Mouse (Mus musculus) stomach, postnatal 0 days (tissue): ENCODE results near the gene Gabpb2. TPM values are rescaled to one million over a fixed set of nuclear protein-coding genes. Genes with fewer than 3 reads are reported as not detected.
"Not testable (repeated sequence)": the region's sequence is repeated elsewhere in the genome, so short reads cannot be mapped to it uniquely, and the experiment has no call there.

Experiments
- ATAC-seq: fragments of 200-750 bp; cut with Nextera tagmentation; 2 replicates; pipeline ENCODE4 v1.8.0; 2017; ENCODE audit not compliant: low FRiP score, low TSS enrichment
- DNase-seq: peaks from one replicate; pipeline ENCODE4 v3.0.0-alpha.2; 2016; ENCODE audit warnings: low spot score
- H3K27ac ChIP-seq: fragments of 300-500 bp; sonication (generic); replicated peaks from 2 replicates; pipeline ENCODE4 v1.5.1; 2014; ENCODE audit warnings: mild to moderate bottlenecking, control low read depth
- H3K27me3 ChIP-seq: fragments of 300-500 bp; sonication (generic); 2 replicates; pipeline ENCODE4 v1.6.1; 2014; ENCODE audit warnings: low read length; ENCODE audit not compliant: control insufficient read depth, insufficient read depth
- H3K36me3 ChIP-seq: fragments of 300-500 bp; sonication (generic); 2 replicates; pipeline ENCODE4 v1.6.1; 2014; ENCODE audit warnings: low read length, mixed read lengths; ENCODE audit not compliant: control insufficient read depth, insufficient read depth
- H3K4me1 ChIP-seq: fragments of 300-500 bp; sonication (generic); replicated peaks from 2 replicates; pipeline ENCODE4 v1.6.1; 2014; ENCODE audit warnings: antibody characterized with exemption; ENCODE audit not compliant: control insufficient read depth, insufficient read depth
- H3K4me2 ChIP-seq: fragments of 300-500 bp; sonication (generic); replicated peaks from 2 replicates; pipeline ENCODE4 v1.6.1; 2014; ENCODE audit warnings: low read depth, mild to moderate bottlenecking, control low read depth, moderate library complexity
- H3K4me3 ChIP-seq: fragments of 300-500 bp; sonication (generic); 2 replicates; pipeline ENCODE4 v1.5.1; 2014; ENCODE audit warnings: low read depth, low read length, control low read depth
- H3K9ac ChIP-seq: fragments of 300-500 bp; sonication (generic); 2 replicates; pipeline ENCODE4 v1.6.1; 2014; ENCODE audit warnings: mild to moderate bottlenecking, low read length, control low read depth, mixed read lengths
- H3K9me3 ChIP-seq: fragments of 300-500 bp; sonication (generic); 2 replicates; pipeline ENCODE4 v1.6.1; 2016; ENCODE audit warnings: low read length; ENCODE audit not compliant: control insufficient read depth
- CTCF ChIP-seq: IDR thresholded peaks from 2 replicates; pipeline ENCODE4 v1.5.1; 2016; ENCODE audit warnings: antibody characterized with exemption, low read depth, mild to moderate bottlenecking, moderate library complexity
- EP300 ChIP-seq: optimal IDR thresholded peaks from 2 replicates; pipeline ENCODE3; 2016; ENCODE audit warnings: antibody characterized with exemption
- WGBS: fragments of 180-500 bp; shearing (Covaris S2); extraction: QIAGEN DNeasy Blood & Tissue Kit; methylation state at CpG from one replicate; pipeline ENCODE4 v1.1.7; 2014; 5-methylcytosine and 5-hydroxymethylcytosine counted together
- polyA plus RNA-seq: library from polyadenylated mRNA; unstranded; fragments of >200 nt; fragmentation: Nextera tagmentation; extraction: Ambion mirVana; gene quantifications from 2 replicates; pipeline ENCODE4 v1.2.1, GENCODE M21; 2015

Gabpb2 gene
- polyA plus RNA-seq, 1 experiment from 2014 or later = 3.3 TPM

- no peak for TF ChIP-seq CTCF
- TF ChIP-seq EP300 = no peak
- ATAC-seq (no peak), DNase-seq (no peak)
- Histone ChIP-seq H3K27ac (no peak overlapping the region), H3K36me3 (peaks cover 6% of the 10 kb centered on the region; the same call in 1 of the 2 replicates), H3K4me3 (no peak overlapping the region), H3K4me2 (no peak overlapping the region), H3K4me1 (no peaks in the 10 kb centered on the region), H3K9ac (no peak overlapping the region), H3K9me3 (no peaks in the 10 kb centered on the region), H3K27me3 (no peaks in the 10 kb centered on the region)
- WGBS = 75% methylated on average over 2 of the region's 2 CpGs
These were observed 5.3 kb upstream of the Gabpb2 start for GRCm38 (mm10) chr3:95223041-95223440.

- peak overlapping the region; percentile 57; the same call in 1 of the 2 replicates for H3K4me3 ChIP-seq
- H3K27ac ChIP-seq = peak overlapping the region; percentile 98
- ATAC-seq (no peak), DNase-seq (no peak)
- peaks cover 2% of the 10 kb centered on the region; the same call in 1 of the 2 replicates for H3K4me1 ChIP-seq
- peak overlapping the region; percentile 65 for H3K4me2 ChIP-seq
- H3K9ac ChIP-seq = 0 out of 2 replicates have a peak overlapping the region, but pooled peaks have one; percentile 80
- WGBS = 75% methylated on average over 6 of the region's 6 CpGs
- H3K9me3 ChIP-seq = no peaks in the 10 kb centered on the region
- H3K36me3 ChIP-seq = peaks cover 8% of the 10 kb centered on the region; the same call in 1 of the 2 replicates
- no peaks in the 10 kb centered on the region for H3K27me3 ChIP-seq
- TF ChIP-seq CTCF = peak; percentile 18; the same call in 1 of the 2 replicates
- TF ChIP-seq EP300 = no peak
These were observed 886 bp upstream of the Gabpb2 start for GRCm38 (mm10) chr3:95218466-95219137.

GRCm38 (mm10) chr3:95216655-95217254 lies 961 bp downstream of the Gabpb2 start:
- 7% methylated on average over 4 of the region's 4 CpGs for WGBS
- no peak; the same call in 1 of the 2 replicates for ATAC-seq
- no peak for DNase-seq
- peaks cover 5% of the 10 kb centered on the region; the same call in 1 of the 2 replicates for H3K36me3 ChIP-seq
- no peak for TF ChIP-seq EP300
- TF ChIP-seq CTCF = no peak
- peaks cover 2% of the 10 kb centered on the region; the same call in 1 of the 2 replicates for H3K4me1 ChIP-seq
- H3K9ac ChIP-seq = peak overlapping the region; percentile 80
- H3K9me3 ChIP-seq = no peaks in the 10 kb centered on the region
- no peaks in the 10 kb centered on the region for H3K27me3 ChIP-seq
- peak overlapping the region; percentile 57 for H3K4me3 ChIP-seq
- peak overlapping the region; percentile 98 for H3K27ac ChIP-seq
- peak overlapping the region; percentile 65 for H3K4me2 ChIP-seq

- no peak overlapping the region for H3K4me3 ChIP-seq
- no peak for TF ChIP-seq CTCF
- TF ChIP-seq EP300 = no peak
- DNase-seq (no peak), ATAC-seq (no peak)
- H3K9ac ChIP-seq = no peak overlapping the region
- peaks cover 2% of the 10 kb centered on the region; the same call in 1 of the 2 replicates for H3K4me1 ChIP-seq
- H3K27ac ChIP-seq = no peak overlapping the region
- H3K27me3 ChIP-seq = no peaks in the 10 kb centered on the region
- H3K36me3 ChIP-seq = peaks cover 3% of the 10 kb centered on the region; the same call in 1 of the 2 replicates
- H3K4me2 ChIP-seq = no peak overlapping the region
- H3K9me3 ChIP-seq = no peaks in the 10 kb centered on the region
- WGBS = 97% methylated on average over 1 of the region's 1 CpGs
These were observed 4.1 kb downstream of the Gabpb2 start for GRCm38 (mm10) chr3:95213609-95213975.

GRCm38 (mm10) chr3:95212889-95213608 lies 4.7 kb downstream of the Gabpb2 start:
- not testable (repeated sequence) for H3K27ac ChIP-seq
- 0 out of 2 replicates have a peak, but pooled peaks have one; percentile 21 for TF ChIP-seq CTCF
- 94% methylated on average over 7 of the region's 10 CpGs for WGBS

More at GRCm38 (mm10) chr3:95212889-95213608, 4.7 kb downstream of the Gabpb2 start:
- not testable (repeated sequence) for H3K36me3 ChIP-seq, H3K9ac ChIP-seq, H3K4me3 ChIP-seq, DNase-seq, H3K4me1 ChIP-seq, H3K9me3 ChIP-seq, H3K27me3 ChIP-seq, H3K4me2 ChIP-seq, ATAC-seq
